Mouse (Mus musculus): ENCODE data around the gene Mllt10. TPM values are rescaled to one million over a fixed set of nuclear protein-coding genes. Genes with fewer than 3 reads are reported as not detected.

Gene Mllt10
- polyA plus RNA-seq, 1 experiment from 2014 or later, result 75.2 TPM

DNA sequence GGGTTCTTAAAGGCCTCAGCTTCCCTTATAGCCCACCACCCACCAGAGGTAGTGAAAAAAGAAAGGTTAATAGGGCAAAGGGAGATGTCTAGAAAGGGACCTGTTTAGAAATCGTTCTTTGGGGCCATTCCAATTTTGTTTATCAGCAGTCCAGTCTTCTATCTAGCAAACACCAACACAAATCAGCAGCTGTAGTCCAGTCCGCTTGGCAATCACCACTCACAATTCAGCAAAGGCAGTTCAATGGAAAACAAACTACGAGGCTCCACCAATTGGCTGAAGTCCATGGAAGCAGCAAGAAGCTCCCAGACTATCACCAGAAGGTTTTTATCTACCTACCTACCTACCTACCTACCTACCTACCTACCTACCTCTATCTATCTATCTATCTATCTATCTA, 101.1 kb downstream of the Mllt10 start:
- Histone ChIP-seq H3K36me3 (peaks cover 26% of the 10 kb centered on the region), H3K4me2 (replicated peaks) (no peak overlapping the region), H3K4me3 (replicated peaks) (no peak overlapping the region), H3K27ac (no peak overlapping the region), H3K9ac (replicated peaks) (no peak overlapping the region), H3K9me3 (no peaks in the 10 kb centered on the region), H3K4me1 (replicated peaks) (no peaks in the 10 kb centered on the region), H3K27me3 (no peaks in the 10 kb centered on the region)
- 96% methylated on average over 3 of the region's 3 CpGs for WGBS
- no peak for ATAC-seq

DNA sequence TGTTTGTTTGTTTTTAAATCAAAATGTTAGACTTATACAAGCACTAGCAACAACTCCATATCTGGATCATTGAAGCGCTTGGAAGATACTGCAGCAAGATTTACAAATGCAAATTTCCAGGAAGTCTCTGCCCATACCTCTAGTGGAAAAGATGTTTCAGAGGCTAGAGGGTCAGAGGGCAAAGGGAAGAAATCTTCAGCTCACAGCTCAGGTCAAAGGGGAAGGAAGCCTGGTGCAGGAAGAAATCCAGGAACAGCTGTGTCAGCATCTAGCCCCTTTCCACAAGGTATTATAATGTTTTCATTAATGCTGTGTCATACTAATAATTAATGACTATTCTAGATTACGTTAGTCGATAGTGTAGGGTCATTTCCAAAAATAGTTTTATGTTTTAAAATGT, 104.4 kb downstream of the Mllt10 start:
- Histone ChIP-seq H3K4me1 (replicated peaks) (no peaks in the 10 kb centered on the region), H3K9ac (replicated peaks) (no peak overlapping the region), H3K9me3 (no peaks in the 10 kb centered on the region), H3K4me3 (replicated peaks) (no peak overlapping the region), H3K36me3 (peaks cover 30% of the 10 kb centered on the region), H3K27me3 (no peaks in the 10 kb centered on the region), H3K4me2 (replicated peaks) (no peak overlapping the region), H3K27ac (no peak overlapping the region)
- 91% methylated on average over 3 of the region's 3 CpGs for WGBS
- no peak for ATAC-seq

DNA sequence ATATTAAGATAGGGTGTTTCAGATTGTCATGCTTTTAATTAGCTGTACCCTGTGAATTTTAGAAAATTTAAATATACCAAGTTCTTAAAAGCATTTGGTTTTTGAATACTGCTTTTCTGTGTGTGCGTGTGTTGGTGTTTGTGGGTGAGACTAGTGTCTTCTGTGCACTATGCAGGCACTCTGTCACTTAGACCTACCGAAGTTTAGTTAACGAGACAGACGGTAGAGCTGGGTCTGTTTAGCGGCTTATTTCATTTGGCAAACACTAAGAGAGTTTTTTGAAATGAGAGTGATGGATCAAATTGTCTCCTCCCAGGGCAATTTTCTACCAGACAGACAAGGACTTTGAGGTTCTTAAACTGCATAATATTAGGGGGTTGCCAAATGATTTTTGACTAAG, 106.0 kb downstream of the Mllt10 start:
- H3K27ac ChIP-seq, result no peak overlapping the region
- no peaks in the 10 kb centered on the region for H3K4me1 ChIP-seq (replicated peaks)
- ATAC-seq, result no peak
- H3K9ac ChIP-seq (replicated peaks), result no peak overlapping the region
- WGBS, result 81% methylated on average over 5 of the region's 5 CpGs
- H3K27me3 ChIP-seq, result no peaks in the 10 kb centered on the region
- H3K36me3 ChIP-seq, result peaks cover 19% of the 10 kb centered on the region
- H3K4me3 ChIP-seq (replicated peaks), result no peak overlapping the region
- no peak overlapping the region for H3K4me2 ChIP-seq (replicated peaks)
- H3K9me3 ChIP-seq, result no peaks in the 10 kb centered on the region

DNA sequence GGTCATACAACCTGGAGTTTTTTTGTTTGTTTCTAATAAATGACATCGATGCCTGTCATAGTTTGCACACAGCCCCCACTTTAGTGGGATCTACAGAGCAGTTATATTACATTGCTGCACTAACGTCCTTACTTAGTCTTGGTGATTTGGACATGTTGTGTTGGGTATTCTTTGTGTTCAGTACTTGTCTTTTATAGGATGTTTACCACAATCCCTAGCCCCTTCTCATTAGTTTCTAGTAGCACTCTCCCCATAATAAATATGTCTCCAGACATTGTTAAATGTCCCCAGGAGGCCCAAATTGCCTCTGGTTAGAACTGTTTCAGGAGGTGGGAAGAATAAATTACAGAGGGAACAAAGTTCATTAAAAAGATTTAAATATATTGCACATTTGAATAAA, 110.5 kb downstream of the Mllt10 start:
- Histone ChIP-seq H3K36me3 (peaks cover 17% of the 10 kb centered on the region), H3K27me3 (no peaks in the 10 kb centered on the region), H3K4me3 (replicated peaks) (no peak overlapping the region), H3K9ac (replicated peaks) (no peak overlapping the region), H3K27ac (no peak overlapping the region), H3K9me3 (no peaks in the 10 kb centered on the region), H3K4me1 (replicated peaks) (no peaks in the 10 kb centered on the region), H3K4me2 (replicated peaks) (no peak overlapping the region)
- 85% methylated on average over 2 of the region's 2 CpGs for WGBS
- no peak for ATAC-seq

DNA sequence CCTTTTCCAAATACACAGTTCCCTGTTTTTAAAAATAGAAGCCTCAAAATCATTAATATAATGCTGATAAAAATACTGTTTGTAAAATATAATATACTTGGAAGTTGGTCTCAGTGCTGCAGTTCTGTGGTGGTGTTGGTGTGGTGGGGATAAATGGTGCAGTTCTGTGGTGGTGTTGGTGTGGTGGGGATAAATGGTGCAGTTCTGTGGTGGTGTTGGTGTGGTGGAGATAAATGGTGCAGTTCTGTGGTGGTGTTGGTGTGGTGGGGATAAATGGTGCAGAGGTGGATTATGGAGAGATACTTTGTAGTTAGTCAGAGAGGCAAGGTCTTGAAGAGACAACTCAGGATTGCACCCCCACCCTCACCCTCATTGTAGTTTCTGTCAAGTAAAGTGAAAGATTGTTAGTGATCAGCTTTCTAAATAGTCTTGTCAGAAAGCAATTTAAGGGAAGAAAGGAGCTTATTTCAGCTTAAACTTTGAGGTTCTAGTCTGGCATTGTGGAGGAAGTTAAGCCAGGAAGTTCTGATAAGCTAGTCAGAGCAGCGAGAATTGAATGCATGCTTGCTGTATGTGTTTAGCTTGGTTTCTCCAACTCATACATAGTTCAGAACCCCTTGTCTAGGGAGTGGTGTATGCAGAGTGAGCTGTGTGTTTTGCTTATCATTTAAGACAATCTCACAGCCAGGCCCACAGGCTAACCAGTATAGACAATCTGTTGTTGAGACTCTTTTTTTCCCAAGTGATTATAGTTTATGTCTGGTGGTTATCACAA, 114.3 kb downstream of the Mllt10 start:
- H3K27ac ChIP-seq, result no peak overlapping the region
- no peaks in the 10 kb centered on the region for H3K9me3 ChIP-seq
- H3K36me3 ChIP-seq, result peaks cover 5% of the 10 kb centered on the region; the same call in 1 of the 2 replicates
- 71% methylated on average over 1 of the region's 1 CpGs for WGBS
- H3K9ac ChIP-seq (replicated peaks), result no peak overlapping the region
- H3K4me2 ChIP-seq (replicated peaks), result no peak overlapping the region
- no peak for ATAC-seq
- no peaks in the 10 kb centered on the region for H3K4me1 ChIP-seq (replicated peaks)
- no peak overlapping the region for H3K4me3 ChIP-seq (replicated peaks)
- no peaks in the 10 kb centered on the region for H3K27me3 ChIP-seq

DNA sequence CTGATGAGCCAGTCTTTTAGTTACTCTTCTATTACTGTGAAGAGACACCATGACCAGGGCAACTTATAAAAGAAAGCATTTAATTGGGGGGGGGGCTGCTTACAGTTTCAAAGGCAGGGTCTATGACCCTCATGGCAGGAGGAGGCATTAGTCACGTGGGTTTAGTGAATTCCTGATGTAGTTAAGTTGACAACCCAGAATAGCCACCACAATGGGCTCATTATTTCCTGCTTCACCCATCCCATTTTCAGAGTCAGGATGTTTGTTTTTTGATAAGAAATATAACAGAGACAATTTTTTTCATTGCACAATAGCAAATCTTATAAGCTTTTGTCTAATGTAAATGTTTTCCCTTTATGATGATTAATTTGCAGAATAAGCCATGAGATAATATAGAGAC, 120.2 kb downstream of the Mllt10 start:
- Histone ChIP-seq H3K4me3 (replicated peaks) (no peak overlapping the region), H3K4me2 (replicated peaks) (no peak overlapping the region), H3K27ac (no peak overlapping the region), H3K9ac (replicated peaks) (no peak overlapping the region), H3K4me1 (replicated peaks) (no peaks in the 10 kb centered on the region), H3K27me3 (no peaks in the 10 kb centered on the region), H3K9me3 (no peaks in the 10 kb centered on the region), H3K36me3 (peaks cover 26% of the 10 kb centered on the region)
- 29% methylated on average over 1 of the region's 1 CpGs for WGBS
- no peak for ATAC-seq

DNA sequence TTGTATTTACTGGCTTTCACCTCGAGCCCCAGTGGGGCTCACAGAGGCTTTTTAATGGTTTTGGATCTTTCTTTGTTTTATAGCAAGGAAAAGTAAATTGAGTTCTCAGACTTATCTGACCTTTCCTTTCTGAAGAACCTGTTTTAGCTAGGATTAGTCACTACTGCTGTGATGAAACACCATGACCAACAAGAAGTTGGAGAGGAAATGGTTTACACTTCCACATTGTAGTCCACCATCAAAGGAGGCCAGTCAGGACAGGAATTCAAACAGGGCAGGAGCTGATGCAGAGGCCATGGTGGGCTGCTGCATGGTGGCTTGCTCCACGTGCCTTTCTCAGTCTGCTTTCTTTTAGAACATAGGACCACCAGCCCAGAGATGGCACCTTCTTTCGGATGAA, 121.2 kb downstream of the Mllt10 start:
- 91% methylated on average over 3 of the region's 3 CpGs for WGBS
- no peak for ATAC-seq

DNA sequence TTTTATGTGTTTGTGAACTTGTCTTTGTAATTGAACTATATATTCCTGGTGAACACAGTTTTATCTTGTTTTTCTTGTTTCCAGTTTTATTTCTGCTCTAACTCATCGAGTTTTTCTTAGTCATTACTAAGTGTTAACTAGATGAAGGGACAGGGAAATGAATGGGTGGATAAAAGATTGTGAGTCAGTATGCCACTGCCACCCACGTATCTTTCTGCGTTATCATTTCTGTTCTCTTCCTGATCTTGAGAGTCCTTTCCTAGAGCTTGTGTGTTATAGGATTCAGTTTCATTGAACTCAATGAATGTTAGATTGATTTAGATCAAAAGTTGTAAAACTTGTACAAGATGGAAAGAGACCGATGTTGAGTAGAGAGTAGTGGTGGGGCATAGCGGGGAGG, 125.3 kb downstream of the Mllt10 start:
- Histone ChIP-seq H3K27me3 (no peaks in the 10 kb centered on the region), H3K4me2 (replicated peaks) (no peak overlapping the region), H3K4me3 (replicated peaks) (no peak overlapping the region), H3K9ac (replicated peaks) (no peak overlapping the region), H3K9me3 (no peaks in the 10 kb centered on the region), H3K36me3 (peaks cover 32% of the 10 kb centered on the region), H3K27ac (no peak overlapping the region), H3K4me1 (replicated peaks) (no peaks in the 10 kb centered on the region)
- over 99% methylated on average over 5 of the region's 5 CpGs for WGBS
- no peak for ATAC-seq

More for the DNA sequence above, 121.2 kb downstream of the Mllt10 start:
- no peaks in the 10 kb centered on the region for H3K27me3 ChIP-seq
- no peak overlapping the region for H3K9ac ChIP-seq (replicated peaks)
- H3K4me1 ChIP-seq (replicated peaks), result no peaks in the 10 kb centered on the region
- no peak overlapping the region for H3K4me2 ChIP-seq (replicated peaks)
- no peaks in the 10 kb centered on the region for H3K9me3 ChIP-seq
- no peak overlapping the region for H3K4me3 ChIP-seq (replicated peaks)
- H3K27ac ChIP-seq, result no peak overlapping the region
- peaks cover 26% of the 10 kb centered on the region for H3K36me3 ChIP-seq

DNA sequence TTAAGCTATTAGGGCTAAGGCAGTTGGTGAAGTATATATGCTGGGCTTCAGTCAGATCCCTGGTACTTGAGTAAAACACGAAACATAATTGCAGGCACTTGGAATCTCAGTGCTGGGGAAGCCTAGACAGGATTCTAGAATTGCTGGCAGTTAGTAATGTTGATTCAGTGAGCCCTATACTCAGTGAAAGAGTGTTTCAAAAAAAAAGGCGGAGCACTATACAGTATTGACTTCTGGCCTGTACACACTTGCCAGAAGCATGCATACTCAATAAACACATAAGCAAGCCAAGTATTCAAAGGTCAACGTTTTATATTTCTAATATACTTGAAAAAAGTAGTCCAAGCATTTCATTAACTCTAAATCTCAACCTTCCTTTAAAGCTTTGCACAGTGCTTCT, 126.6 kb downstream of the Mllt10 start:
- Histone ChIP-seq H3K36me3 (peaks cover 30% of the 10 kb centered on the region), H3K4me1 (replicated peaks) (no peaks in the 10 kb centered on the region), H3K27ac (no peak overlapping the region), H3K9me3 (no peaks in the 10 kb centered on the region), H3K27me3 (no peaks in the 10 kb centered on the region), H3K9ac (replicated peaks) (no peak overlapping the region), H3K4me3 (replicated peaks) (no peak overlapping the region), H3K4me2 (replicated peaks) (no peak overlapping the region)
- WGBS, result 97% methylated on average over 3 of the region's 3 CpGs
- ATAC-seq, result no peak

DNA sequence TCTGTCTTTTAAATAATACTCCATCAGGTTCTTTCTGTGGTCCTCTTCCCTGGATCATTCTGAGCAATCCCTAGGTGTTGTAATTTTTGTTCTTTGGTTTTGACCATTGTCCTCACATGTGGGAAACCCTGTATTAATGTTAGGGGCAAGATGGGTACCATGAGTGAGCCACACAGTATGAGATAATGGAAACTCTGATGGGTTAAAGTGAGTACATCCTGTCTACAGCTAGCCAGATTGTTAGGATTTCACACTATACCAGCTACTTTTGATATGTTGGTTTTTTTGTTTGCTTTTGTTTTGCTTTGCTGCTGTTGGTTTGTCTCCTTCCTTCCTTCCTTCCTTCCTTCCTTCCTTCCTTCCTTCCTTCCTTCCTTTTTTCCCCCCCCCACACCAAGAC, 128.0 kb downstream of the Mllt10 start:
- no peak for ATAC-seq
- Histone ChIP-seq H3K27ac (no peak overlapping the region), H3K27me3 (no peaks in the 10 kb centered on the region), H3K4me3 (replicated peaks) (no peak overlapping the region), H3K4me2 (replicated peaks) (no peak overlapping the region), H3K36me3 (peaks cover 32% of the 10 kb centered on the region), H3K4me1 (replicated peaks) (no peaks in the 10 kb centered on the region), H3K9me3 (no peaks in the 10 kb centered on the region), H3K9ac (replicated peaks) (no peak overlapping the region)

DNA sequence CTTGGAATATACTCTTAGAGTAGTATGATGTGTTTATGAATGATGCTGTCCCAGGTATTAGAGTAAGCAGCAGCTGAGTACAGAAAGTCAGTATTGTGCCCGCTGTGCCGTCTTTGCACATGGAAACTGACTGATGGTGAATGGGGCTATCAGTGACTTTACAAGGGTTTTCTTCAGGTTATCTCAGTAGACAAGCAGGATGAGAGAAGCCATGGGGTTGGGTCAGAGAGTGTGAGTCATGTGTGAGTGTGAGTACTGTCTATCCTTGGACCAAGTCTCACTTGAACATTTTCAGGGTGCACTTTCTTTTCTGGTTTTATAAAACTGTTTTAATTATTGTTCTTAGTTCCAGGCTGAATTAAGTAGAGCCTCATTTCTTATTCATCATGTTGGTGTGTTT, 133.3 kb downstream of the Mllt10 start:
- H3K4me3 ChIP-seq (replicated peaks), result no peak overlapping the region
- no peak overlapping the region for H3K27ac ChIP-seq
- H3K9me3 ChIP-seq, result no peaks in the 10 kb centered on the region
- no peak for ATAC-seq
- H3K4me2 ChIP-seq (replicated peaks), result no peak overlapping the region
- no peak overlapping the region for H3K9ac ChIP-seq (replicated peaks)
- 97% methylated on average over 2 of the region's 2 CpGs for WGBS
- H3K36me3 ChIP-seq, result peaks cover 54% of the 10 kb centered on the region
- no peaks in the 10 kb centered on the region for H3K4me1 ChIP-seq (replicated peaks)
- H3K27me3 ChIP-seq, result no peaks in the 10 kb centered on the region

DNA sequence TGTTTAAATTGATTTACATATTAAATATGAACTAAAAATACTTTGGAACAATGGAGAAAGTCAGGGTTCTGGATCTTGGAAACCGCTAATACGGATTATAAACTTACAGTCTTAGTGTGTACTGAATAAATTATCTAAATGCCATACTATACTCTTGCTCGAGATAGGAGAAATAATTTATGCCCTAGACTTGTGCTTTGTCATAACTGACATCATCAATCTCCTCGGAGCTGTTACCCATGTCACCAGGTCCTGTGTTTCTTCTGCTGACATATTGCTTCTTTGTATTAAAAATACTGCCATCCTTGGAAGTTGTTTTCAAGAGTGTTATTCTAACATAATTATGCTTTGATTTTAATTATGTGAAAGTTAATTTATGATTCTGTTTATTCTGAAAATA, 140.2 kb downstream of the Mllt10 start:
- H3K27me3 ChIP-seq, result no peaks in the 10 kb centered on the region
- H3K36me3 ChIP-seq, result peaks cover 34% of the 10 kb centered on the region
- H3K9me3 ChIP-seq, result no peaks in the 10 kb centered on the region
- no peak overlapping the region for H3K4me2 ChIP-seq (replicated peaks)
- no peak overlapping the region for H3K27ac ChIP-seq
- no peak overlapping the region for H3K4me3 ChIP-seq (replicated peaks)
- ATAC-seq, result no peak
- H3K9ac ChIP-seq (replicated peaks), result no peak overlapping the region
- no peaks in the 10 kb centered on the region for H3K4me1 ChIP-seq (replicated peaks)
- WGBS, result 89% methylated on average over 4 of the region's 4 CpGs

Data from midbrain, embryonic 13.5 days (tissue).